Mouse (Mus musculus) cerebellum, adult 11-12 months (tissue): Measurements from ENCODE around the gene N4bp2l2.

Experiments used
- DNase-seq: peaks from one replicate; pipeline ENCODE4 v3.0.0; 2022

N4bp2l2 gene

GRCm38 (mm10) chr5:150560851-150561250, 105.1 kb downstream of the N4bp2l2 start:
- no peak for DNase-seq

GRCm38 (mm10) chr5:150559519-150560103, 106.4 kb downstream of the N4bp2l2 start:
- DNase-seq: no peak
